Mouse (Mus musculus): ENCODE measurements around the gene Ms4a4a. TPM values are rescaled to one million over a fixed set of nuclear protein-coding genes. Genes with fewer than 3 reads are reported as not detected.

Gene Ms4a4a
- total and polyA plus RNA-seq, 3 experiments = 0.29 TPM; not detected in 2

GRCm38 (mm10) chr19:11408591-11408990, 33.3 kb downstream of the Ms4a4a start:
- no peak overlapping the region for H3K4me2 ChIP-seq (ENCODE audit: insufficient read depth, low read depth, poor library complexity, severe bottlenecking)
- H3K36me3 ChIP-seq (replicated peaks in 1 of 2; ENCODE audit: control insufficient read depth in 1 of 2, insufficient read depth in 1 of 2, low read length in 1 of 2) = no peaks in the 10 kb centered on the region
- no peak overlapping the region for H3K27ac ChIP-seq (ENCODE audit: insufficient read depth, low read depth)
- H3K79me2 ChIP-seq (replicated peaks; ENCODE audit: control insufficient read depth, extremely low read depth, insufficient read depth, poor library complexity, severe bottlenecking) = no peaks in the 10 kb centered on the region
- H3K4me1 ChIP-seq (ENCODE audit: control insufficient read depth in 1 of 2, insufficient read depth in 2 of 2) = peaks cover 0 to 22% of the 10 kb centered on the region in 2 experiments; a peak in 2 of 4 replicates
- TF ChIP-seq E2F4 (IDR thresholded peaks at IDR 0.05; ENCODE audit: insufficient replicate concordance, low read depth, low read length) = no peak
- no peak for TF ChIP-seq HCFC1 (IDR thresholded peaks at IDR 0.05; ENCODE audit: low read depth, low read length)
- TF ChIP-seq NRF1 (IDR thresholded peaks at IDR 0.05; ENCODE audit: low read depth, low read length) = no peak
- no peak for TF ChIP-seq CHD1 (IDR thresholded peaks at IDR 0.05; ENCODE audit: low read depth, low read length)
- dilution Hi-C loops (cut with MboI; ENCODE audit: extremely low pct_ligation_motif_present, extremely low pct_unique_long_range_greater_than_20kb, low sequenced_read_pairs) = no loop called here
- in situ Hi-C loops (cut with MboI; ENCODE audit: low pct_ligation_motif_present, low pct_unique_long_range_greater_than_20kb, low sequenced_read_pairs) = loop anchor here (10.0 kb wide), 1 partner anchor 56 kb away; the partner anchor contains the start of gene Ms4a6c
- no peaks in the 10 kb centered on the region for H3K27me3 ChIP-seq (replicated peaks)
- H3K9ac ChIP-seq (ENCODE audit: insufficient read depth, low read depth) = no peak overlapping the region
- H3K9me3 ChIP-seq (replicated peaks; ENCODE audit: low read length) = no peaks in the 10 kb centered on the region
- no peak overlapping the region for H3K4me3 ChIP-seq (replicated peaks in 1 of 3; ENCODE audit: low read depth in 2 of 3, low read length in 2 of 3, poor library complexity in 1 of 3)
- no peak for DNase-seq (ENCODE audit: extremely low read depth)

GRCm38 (mm10) chr19:11411640-11412039, 36.3 kb downstream of the Ms4a4a start:
- Histone ChIP-seq H3K27me3 (replicated peaks) (no peaks in the 10 kb centered on the region), H3K4me2 (ENCODE audit: insufficient read depth, low read depth, poor library complexity, severe bottlenecking) (no peak overlapping the region), H3K4me1 (ENCODE audit: control insufficient read depth in 1 of 2, insufficient read depth in 2 of 2) (peaks cover 0 to 13% of the 10 kb centered on the region in 2 experiments; a peak in 1 of 4 replicates), H3K9ac (ENCODE audit: insufficient read depth, low read depth) (no peak overlapping the region), H3K27ac (ENCODE audit: insufficient read depth, low read depth) (no peak overlapping the region), H3K79me2 (replicated peaks; ENCODE audit: control insufficient read depth, extremely low read depth, insufficient read depth, poor library complexity, severe bottlenecking) (no peaks in the 10 kb centered on the region), H3K9me3 (replicated peaks; ENCODE audit: low read length) (no peaks in the 10 kb centered on the region), H3K36me3 (replicated peaks in 1 of 2; ENCODE audit: control insufficient read depth in 1 of 2, insufficient read depth in 1 of 2, low read length in 1 of 2) (no peaks in the 10 kb centered on the region), H3K4me3 (replicated peaks in 1 of 3; ENCODE audit: low read depth in 2 of 3, low read length in 2 of 3, poor library complexity in 1 of 3) (no peak overlapping the region)
- dilution Hi-C loops (cut with MboI; ENCODE audit: extremely low pct_ligation_motif_present, extremely low pct_unique_long_range_greater_than_20kb, low sequenced_read_pairs) = no loop called here
- in situ Hi-C loops (cut with MboI; ENCODE audit: low pct_ligation_motif_present, low pct_unique_long_range_greater_than_20kb, low sequenced_read_pairs) = no loop called here
- no peak for DNase-seq (ENCODE audit: extremely low read depth)
- TF ChIP-seq KAT2A (IDR thresholded peaks at IDR 0.05; ENCODE audit: insufficient replicate concordance, low read length) (no peak), TBP (conservative IDR thresholded peaks at IDR 0.05; ENCODE audit: low read depth, low read length) (no peak), JUND (conservative IDR thresholded peaks at IDR 0.05; ENCODE audit: low read depth, low read length) (no peak), MEF2A (IDR thresholded peaks at IDR 0.05; ENCODE audit: borderline replicate concordance, low read depth, low read length) (no peak), ZMIZ1 (IDR thresholded peaks at IDR 0.05; ENCODE audit: low read depth, low read length) (no peak), POLR2AphosphoS2 (IDR thresholded peaks at IDR 0.05; ENCODE audit: low read depth, low read length) (no peak), SMC3 (IDR thresholded peaks at IDR 0.05; ENCODE audit: low read depth, low read length) (no peak), HCFC1 (IDR thresholded peaks at IDR 0.05; ENCODE audit: low read depth, low read length) (no peak), JUN (IDR thresholded peaks at IDR 0.05; ENCODE audit: insufficient read depth, low read depth, low read length) (no peak), POLR2A (IDR thresholded peaks at IDR 0.05; ENCODE audit: low read depth, low read length) (no peak), BHLHE40 (IDR thresholded peaks at IDR 0.05; ENCODE audit: low read depth, low read length) (no peak), RCOR1 (conservative IDR thresholded peaks at IDR 0.05; ENCODE audit: low read depth, low read length) (no peak), E2F4 (IDR thresholded peaks at IDR 0.05; ENCODE audit: insufficient replicate concordance, low read depth, low read length) (no peak), ELF1 (IDR thresholded peaks at IDR 0.05; ENCODE audit: low read depth, low read length) (no peak), IRF4 (IDR thresholded peaks at IDR 0.05; ENCODE audit: low read depth, low read length) (no peak), MYC (IDR thresholded peaks at IDR 0.05; ENCODE audit: low read depth, low read length) (no peak), PAX5 (IDR thresholded peaks at IDR 0.05; ENCODE audit: low read length) (no peak), SIN3A (IDR thresholded peaks at IDR 0.05; ENCODE audit: low read length) (no peak), MAX (IDR thresholded peaks at IDR 0.05; ENCODE audit: low read length) (no peak)
